In the genomic region with DNA sequence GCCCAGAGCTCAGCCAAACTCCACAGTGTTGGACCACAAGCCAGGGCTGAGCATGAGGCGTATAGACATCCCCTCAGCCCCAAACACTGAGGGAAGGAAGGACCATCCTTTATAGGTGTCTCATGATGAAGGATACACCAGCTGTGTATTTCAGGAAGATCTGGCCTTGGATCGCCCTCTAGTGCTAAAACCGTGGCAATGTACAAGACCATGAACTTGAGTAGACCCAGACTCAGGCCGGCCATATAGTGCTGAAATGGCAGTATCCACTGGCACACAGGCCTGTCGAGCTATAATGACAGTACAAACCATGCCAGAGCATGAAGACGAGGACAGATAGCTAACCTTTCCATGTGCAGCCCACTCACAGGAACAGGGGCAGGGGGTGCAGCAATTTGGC, we compare ENCODE assay signal across 8 mouse cellular contexts. TPM values are rescaled to one million over a fixed set of nuclear protein-coding genes. Genes with fewer than 3 reads are reported as not detected.
DNase-seq lines count a peak whose midpoint lies in the region; ATAC-seq and TF ChIP-seq lines count a peak whose summit lies in the region.

No protein-coding gene starts in this region.

- intact Hi-C loops in gastrocnemius, postnatal 36 days (cut with DNase I), result no loop called here

- no peak overlapping the region for H3K4me2 ChIP-seq in embryonic facial prominence, embryonic 11.5 days (ENCODE audit: low read depth, low read length)
- H3K4me2 ChIP-seq in hindbrain, embryonic 14.5 days (replicated peaks), result no peak overlapping the region

- no peak overlapping the region for H3K27ac ChIP-seq in embryonic facial prominence, embryonic 11.5 days (replicated peaks; ENCODE audit: low read depth, low read length)
- H3K27ac ChIP-seq in embryonic facial prominence, embryonic 10.5 days (replicated peaks), result no peak overlapping the region
- no peak overlapping the region for H3K27ac ChIP-seq in thymus, adult 2 months (ENCODE audit: control insufficient read depth, insufficient read depth, low read length)
- no peak overlapping the region for H3K27ac ChIP-seq in hindbrain, embryonic 14.5 days

- H3K4me1 ChIP-seq in embryonic facial prominence, embryonic 11.5 days (ENCODE audit: control insufficient read depth, insufficient read depth, low read length), result no peaks in the 10 kb centered on the region
- H3K4me1 ChIP-seq in embryonic facial prominence, embryonic 10.5 days, result peaks cover 11% of the 10 kb centered on the region
- H3K4me1 ChIP-seq in thymus, adult 2 months (replicated peaks; ENCODE audit: control insufficient read depth, insufficient read depth, low read length), result peaks cover 15% of the 10 kb centered on the region
- H3K4me1 ChIP-seq in hindbrain, embryonic 14.5 days (replicated peaks; ENCODE audit: control insufficient read depth, insufficient read depth, low read length), result peaks cover 7% of the 10 kb centered on the region; the same call in 1 of the 2 replicates

- H3K36me3 ChIP-seq in embryonic facial prominence, embryonic 11.5 days (replicated peaks; ENCODE audit: control insufficient read depth, insufficient read depth, low read depth, low read length), result no peaks in the 10 kb centered on the region
- peaks cover 3% of the 10 kb centered on the region; the same call in 1 of the 2 replicates for H3K36me3 ChIP-seq in embryonic facial prominence, embryonic 10.5 days (replicated peaks)
- no peaks in the 10 kb centered on the region for H3K36me3 ChIP-seq in thymus, adult 2 months (ENCODE audit: control insufficient read depth, insufficient read depth, low read length)
- H3K36me3 ChIP-seq in hindbrain, embryonic 14.5 days (replicated peaks; ENCODE audit: control insufficient read depth, insufficient read depth), result peaks cover 24% of the 10 kb centered on the region

- 81% methylated on average over 6 of the region's 6 CpGs for WGBS in embryonic facial prominence, embryonic 11.5 days
- WGBS in embryonic facial prominence, embryonic 10.5 days, result 86% methylated on average over 6 of the region's 6 CpGs
- 76% methylated on average over 6 of the region's 6 CpGs for WGBS in thymus, adult 2 months
- 82% methylated on average over 6 of the region's 6 CpGs for WGBS in hindbrain, embryonic 14.5 days

- no peaks in the 10 kb centered on the region for H3K27me3 ChIP-seq in embryonic facial prominence, embryonic 11.5 days (ENCODE audit: control insufficient read depth, insufficient read depth, low read length)
- no peaks in the 10 kb centered on the region for H3K27me3 ChIP-seq in embryonic facial prominence, embryonic 10.5 days (replicated peaks; ENCODE audit: low read depth, poor library complexity, severe bottlenecking)
- no peaks in the 10 kb centered on the region for H3K27me3 ChIP-seq in thymus, adult 2 months (ENCODE audit: control insufficient read depth, insufficient read depth, low read length)
- H3K27me3 ChIP-seq in hindbrain, embryonic 14.5 days (ENCODE audit: control insufficient read depth, insufficient read depth, low read length), result no peaks in the 10 kb centered on the region

- H3K4me3 ChIP-seq in embryonic facial prominence, embryonic 11.5 days (ENCODE audit: low read depth, low read length), result no peak overlapping the region
- H3K4me3 ChIP-seq in embryonic facial prominence, embryonic 10.5 days, result no peak overlapping the region
- H3K4me3 ChIP-seq in thymus, adult 2 months (ENCODE audit: control insufficient read depth, insufficient read depth, low read length), result no peak overlapping the region
- no peak overlapping the region for H3K4me3 ChIP-seq in hindbrain, embryonic 14.5 days (replicated peaks; ENCODE audit: low read length)

- no peak for ATAC-seq in embryonic facial prominence, embryonic 11.5 days (replicated peaks; ENCODE audit: insufficient number of reproducible peaks, low FRiP score, low TSS enrichment, low read depth)
- ATAC-seq in hindbrain, embryonic 14.5 days (ENCODE audit: low FRiP score), result no peak

- no peak for TF ChIP-seq CTCF in thymus, adult 2 months (IDR thresholded peaks at IDR 0.05; ENCODE audit: borderline replicate concordance, control insufficient read depth, extremely low read depth, insufficient read depth, low read length, poor library complexity)

- DNase-seq in embryonic facial prominence, embryonic 11.5 days (ENCODE audit: low spot score), result peak; percentile 49
- no peak for DNase-seq in embryonic facial prominence, embryonic 10.5 days (ENCODE audit: low spot score)
- DNase-seq in thymus, adult 2 months, result peak; percentile 45
- no peak for DNase-seq in thymus, postnatal 10 days (ENCODE audit: low spot score in 2 of 2)
- DNase-seq in kidney, postnatal 10 days, result peak; percentile 50
- DNase-seq in thymus, postnatal 36 days, result peak; percentile 30 to 39
- DNase-seq in gastrocnemius, postnatal 36 days, result no peak
- no peak for DNase-seq in hindbrain, embryonic 14.5 days (ENCODE audit: low spot score)

- H3K9ac ChIP-seq in embryonic facial prominence, embryonic 11.5 days (replicated peaks; ENCODE audit: low read length), result no peak overlapping the region
- H3K9ac ChIP-seq in hindbrain, embryonic 14.5 days, result no peak overlapping the region

- H3K9me3 ChIP-seq in embryonic facial prominence, embryonic 11.5 days (replicated peaks; ENCODE audit: control insufficient read depth, low read length), result no peaks in the 10 kb centered on the region
- no peaks in the 10 kb centered on the region for H3K9me3 ChIP-seq in embryonic facial prominence, embryonic 10.5 days
- no peaks in the 10 kb centered on the region for H3K9me3 ChIP-seq in hindbrain, embryonic 14.5 days (ENCODE audit: control insufficient read depth, low read length)

- TF ChIP-seq POLR2A in thymus, adult 2 months (IDR thresholded peaks at IDR 0.05; ENCODE audit: control insufficient read depth, extremely low read depth, insufficient read depth, low read length, poor library complexity), result no peak

RNA-seq across cellular contexts. Expression of gene Gpr19, which starts 21.6 kb away (rescaled TPM):
- 13.2 and 19.2 TPM in 2 replicates for polyA plus RNA-seq in embryonic facial prominence, embryonic 11.5 days (2014; fragmentation: Nextera tagmentation; extraction: Ambion mirVana)
- 14.5 and 16.1 TPM in 2 replicates for polyA plus RNA-seq in embryonic facial prominence, embryonic 10.5 days (2016; fragmentation: Nextera tagmentation; extraction: Ambion mirVana)
- polyA plus RNA-seq in thymus, adult 2 months (2012; rRNA removed), result 14.7 and 15.6 TPM in 2 replicates
- 1 to 10 TPM; 3.5 to 4.6 TPM for total RNA-seq in gastrocnemius, postnatal 36 days (2021)
- 34.0 and 37.1 TPM in 2 replicates for polyA plus RNA-seq in hindbrain, embryonic 14.5 days (2014; fragmentation: Nextera tagmentation; extraction: Ambion mirVana)

RNA-seq across cellular contexts. Expression of gene Cdkn1b, which starts 43.4 kb away (rescaled TPM):
- polyA plus RNA-seq in embryonic facial prominence, embryonic 11.5 days (2014; fragmentation: Nextera tagmentation; extraction: Ambion mirVana), result 18.7 and 21.2 TPM in 2 replicates
- 15.3 and 16.7 TPM in 2 replicates for polyA plus RNA-seq in embryonic facial prominence, embryonic 10.5 days (2016; fragmentation: Nextera tagmentation; extraction: Ambion mirVana)
- 65.2 and 82.5 TPM in 2 replicates for polyA plus RNA-seq in thymus, adult 2 months (2012; rRNA removed)
- total RNA-seq in gastrocnemius, postnatal 36 days (2021), result 10 to 100 TPM; 35.3 to 39.5 TPM
- 18.5 and 19.0 TPM in 2 replicates for polyA plus RNA-seq in hindbrain, embryonic 14.5 days (2014; fragmentation: Nextera tagmentation; extraction: Ambion mirVana)

RNA-seq across cellular contexts. Expression of gene Crebl2, which starts 46.8 kb away (rescaled TPM):
- 0.96 and 1.1 TPM in 2 replicates for polyA plus RNA-seq in embryonic facial prominence, embryonic 11.5 days (2014; fragmentation: Nextera tagmentation; extraction: Ambion mirVana)
- polyA plus RNA-seq in embryonic facial prominence, embryonic 10.5 days (2016; fragmentation: Nextera tagmentation; extraction: Ambion mirVana), result 1.2 TPM in 2 replicates
- 10.7 and 13.3 TPM in 2 replicates for polyA plus RNA-seq in thymus, adult 2 months (2012; rRNA removed)
- total RNA-seq in gastrocnemius, postnatal 36 days (2021), result 1 to 10 TPM; 6.7 to 8.3 TPM
- polyA plus RNA-seq in hindbrain, embryonic 14.5 days (2014; fragmentation: Nextera tagmentation; extraction: Ambion mirVana), result 3.2 and 3.3 TPM in 2 replicates

Comparison
In these comparisons a context has a peak if more than half of its experiments do, and no peak if none do; other contexts are left out.
1. DNase-seq: peak in embryonic facial prominence, embryonic 11.5 days (single experiment), thymus, adult 2 months (single experiment), kidney, postnatal 10 days (single experiment) and thymus, postnatal 36 days (2 of 2); none in embryonic facial prominence, embryonic 10.5 days (single experiment), thymus, postnatal 10 days (0 of 2), gastrocnemius, postnatal 36 days (0 of 2) and hindbrain, embryonic 14.5 days (single experiment).